Mouse (Mus musculus): ENCODE results near the gene Btn2a2. TPM values are rescaled to one million over a fixed set of nuclear protein-coding genes. Genes with fewer than 3 reads are reported as not detected.

The Btn2a2 gene
- total RNA-seq (2015) (not detected in 2 replicates), total RNA-seq (2017) (0.17 TPM in 1 of 2 replicates, not detected in the other)

GRCm38 (mm10) chr13:23488400-23489322, at the start of gene Btn2a2:
Gene Btn2a2, minus strand, starts transcription at chr13:23488857.
- ATAC-seq (replicated peaks; ENCODE audit: poor library complexity): peak; percentile 95

- ATAC-seq (replicated peaks; ENCODE audit: poor library complexity): no peak
These were observed 49.6 kb upstream of the Btn2a2 start for GRCm38 (mm10) chr13:23538249-23538648.

- ATAC-seq (replicated peaks; ENCODE audit: poor library complexity): no peak
These were observed 48.5 kb upstream of the Btn2a2 start for GRCm38 (mm10) chr13:23537006-23537710.

- no peak for ATAC-seq (replicated peaks; ENCODE audit: poor library complexity)
These were observed 47.6 kb upstream of the Btn2a2 start for GRCm38 (mm10) chr13:23536076-23536822.

GRCm38 (mm10) chr13:23535137-23536075, 46.7 kb upstream of the Btn2a2 start, which contains the start of gene Hist1h3g:
Gene Hist1h3g, plus strand, starts transcription at chr13:23535422.
- ATAC-seq (replicated peaks; ENCODE audit: poor library complexity): peak; percentile 62

- peak; percentile 8 for ATAC-seq (replicated peaks; ENCODE audit: poor library complexity)
These were observed 45.9 kb upstream of the Btn2a2 start for GRCm38 (mm10) chr13:23534368-23535131.

- ATAC-seq (replicated peaks; ENCODE audit: poor library complexity): peak; percentile 33
These were observed 45.1 kb upstream of the Btn2a2 start, which contains the start of gene Hist1h2af for GRCm38 (mm10) chr13:23533560-23534367. Gene Hist1h2af, plus strand, starts transcription at chr13:23533906.

GRCm38 (mm10) chr13:23532262-23533075, 43.8 kb upstream of the Btn2a2 start:
- ATAC-seq (replicated peaks; ENCODE audit: poor library complexity): no peak

GRCm38 (mm10) chr13:23530901-23531875, 42.5 kb upstream of the Btn2a2 start, which contains the start of gene Hist1h4h:
Gene Hist1h4h, plus strand, starts transcription at chr13:23531050.
- ATAC-seq (replicated peaks; ENCODE audit: poor library complexity): peak; percentile 52

GRCm38 (mm10) chr13:23530181-23530900, 41.7 kb upstream of the Btn2a2 start:
- no peak for ATAC-seq (replicated peaks; ENCODE audit: poor library complexity)

- no peak for ATAC-seq (replicated peaks; ENCODE audit: poor library complexity)
These were observed 41.0 kb upstream of the Btn2a2 start for GRCm38 (mm10) chr13:23529480-23530165.

- no peak for ATAC-seq (replicated peaks; ENCODE audit: poor library complexity)
These were observed 40.3 kb upstream of the Btn2a2 start for GRCm38 (mm10) chr13:23529005-23529404.

GRCm38 (mm10) chr13:23526312-23526711, 37.7 kb upstream of the Btn2a2 start:
- peak; percentile 43 for ATAC-seq (replicated peaks; ENCODE audit: poor library complexity)

GRCm38 (mm10) chr13:23525901-23526300, 37.2 kb upstream of the Btn2a2 start:
- ATAC-seq (replicated peaks; ENCODE audit: poor library complexity): no peak

GRCm38 (mm10) chr13:23524654-23525053, 36.0 kb upstream of the Btn2a2 start:
- ATAC-seq (replicated peaks; ENCODE audit: poor library complexity): peak; percentile 69

Measured in megakaryocyte progenitor cell, adult 5-6 weeks (primary cell).